Mouse (Mus musculus): ENCODE data around the gene Pxk. TPM values are rescaled to one million over a fixed set of nuclear protein-coding genes. Genes with fewer than 3 reads are reported as not detected.

Gene Pxk
- total and polyA plus RNA-seq, 3 experiments = 2.1 to 14.0 (median 5.3) TPM

DNA sequence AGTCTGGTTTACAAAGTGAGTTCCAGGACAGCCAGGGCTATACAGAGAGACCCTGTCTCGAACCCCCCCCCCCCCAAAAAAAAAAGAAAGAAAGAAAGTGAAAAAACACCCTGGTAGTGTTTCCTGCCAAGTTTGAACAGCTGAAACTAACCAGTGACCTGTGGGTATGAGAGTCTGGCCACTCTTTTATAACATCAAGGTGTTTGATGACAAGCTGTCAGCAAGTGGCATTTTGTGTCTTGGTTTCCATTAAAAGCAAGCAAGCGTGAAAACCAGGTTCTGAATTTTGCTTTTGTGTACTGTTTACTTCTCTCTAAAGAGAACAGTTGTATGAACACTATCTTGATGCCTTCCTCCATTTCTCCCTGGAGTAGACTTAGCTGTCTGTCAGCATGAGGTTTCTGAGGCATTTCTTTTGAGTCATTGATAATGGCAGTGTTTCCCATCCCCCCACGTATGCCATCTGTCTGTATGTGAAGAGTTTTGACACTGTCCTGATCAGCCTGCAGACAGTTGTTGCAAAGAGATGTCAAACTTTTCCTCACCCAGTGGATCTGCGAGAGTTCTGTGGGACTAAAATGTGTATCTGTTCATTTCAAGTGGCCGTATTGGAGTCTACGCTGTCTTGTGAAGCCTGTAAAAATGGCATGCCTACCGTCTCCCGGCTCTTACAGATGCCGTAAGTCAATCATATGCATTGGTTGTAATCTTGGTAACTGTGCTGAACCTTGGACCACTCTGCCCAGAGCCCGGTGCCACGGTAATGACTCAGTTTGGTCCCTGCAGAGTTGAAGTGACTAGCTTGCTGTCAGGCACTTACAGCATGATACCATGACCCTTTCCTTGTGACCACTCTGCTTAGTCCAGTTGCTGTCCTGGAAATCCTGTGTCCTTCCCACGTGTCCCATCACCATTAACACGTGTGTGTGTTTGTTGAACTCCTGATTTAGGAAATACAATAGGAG, 47.9 kb downstream of the Pxk start:
- no peaks in the 10 kb centered on the region for H3K9me3 ChIP-seq (replicated peaks)
- peaks cover 30% of the 10 kb centered on the region for H3K36me3 ChIP-seq (replicated peaks)
- no peaks in the 10 kb centered on the region for H3K4me1 ChIP-seq (ENCODE audit: insufficient read depth, low read depth, low read length)
- DNase-seq (ENCODE audit: low spot score) = no peak
- no peak overlapping the region for H3K4me3 ChIP-seq (ENCODE audit: low read depth, low read length)
- no peak for ATAC-seq (ENCODE audit: extremely low read depth, insufficient number of reproducible peaks, low FRiP score, poor library complexity, severe bottlenecking)
- TF ChIP-seq GATA1 (IDR thresholded peaks at IDR 0.05; ENCODE audit: borderline replicate concordance, low read length) (no peak), TAL1 (conservative IDR thresholded peaks at IDR 0.05; ENCODE audit: low read depth, low read length) (no peak), POLR2AphosphoS5 (IDR thresholded peaks at IDR 0.05; ENCODE audit: insufficient replicate concordance, low read depth, low read length) (no peak), CTCF (IDR thresholded peaks at IDR 0.05; ENCODE audit: low read depth, low read length) (no peak), GATA2 (IDR thresholded peaks at IDR 0.05; ENCODE audit: borderline replicate concordance, low read depth, low read length) (no peak)
- no peaks in the 10 kb centered on the region for H3K27me3 ChIP-seq (ENCODE audit: insufficient read depth, low read length)

DNA sequence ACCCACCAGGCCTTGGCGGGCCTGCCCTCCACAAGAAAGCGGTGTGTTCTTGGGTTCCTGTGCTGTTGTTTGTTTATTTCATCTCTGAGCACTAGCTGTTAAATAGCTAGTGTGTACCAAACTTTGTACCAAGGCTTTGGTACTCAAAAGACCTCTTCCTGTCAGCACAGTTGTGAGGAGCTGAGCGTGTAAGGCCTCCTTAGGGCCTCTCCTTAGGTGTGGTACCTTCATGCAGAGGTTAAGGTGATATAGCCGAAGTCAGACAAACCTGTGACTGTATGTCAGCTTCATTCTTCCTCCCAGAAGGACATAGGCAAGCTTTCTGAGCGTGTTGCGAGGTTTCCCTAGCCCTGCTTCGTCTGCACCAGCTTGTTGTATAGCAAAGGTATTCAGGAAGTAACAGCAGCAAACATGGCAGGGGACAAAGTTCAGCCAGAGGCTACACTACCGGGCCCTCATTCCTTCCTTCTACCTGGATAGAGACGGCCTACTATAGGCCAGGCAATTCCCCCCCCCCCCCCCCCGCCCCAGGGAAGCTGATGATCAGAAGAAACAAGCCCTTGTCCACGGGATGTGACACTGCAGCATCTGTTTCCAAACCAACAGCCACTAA, 48.7 kb downstream of the Pxk start:
- no peaks in the 10 kb centered on the region for H3K4me1 ChIP-seq (ENCODE audit: insufficient read depth, low read depth, low read length)
- H3K4me3 ChIP-seq (ENCODE audit: low read depth, low read length) = no peak overlapping the region
- H3K36me3 ChIP-seq (replicated peaks) = peaks cover 39% of the 10 kb centered on the region
- no peak for DNase-seq (ENCODE audit: low spot score)
- no peaks in the 10 kb centered on the region for H3K27me3 ChIP-seq (ENCODE audit: insufficient read depth, low read length)
- no peak for ATAC-seq (ENCODE audit: extremely low read depth, insufficient number of reproducible peaks, low FRiP score, poor library complexity, severe bottlenecking)
- no peak for TF ChIP-seq GATA2 (IDR thresholded peaks at IDR 0.05; ENCODE audit: borderline replicate concordance, low read depth, low read length)
- TF ChIP-seq TAL1 (conservative IDR thresholded peaks at IDR 0.05; ENCODE audit: low read depth, low read length) = no peak
- TF ChIP-seq CTCF (IDR thresholded peaks at IDR 0.05; ENCODE audit: low read depth, low read length) = no peak
- no peak for TF ChIP-seq GATA1 (IDR thresholded peaks at IDR 0.05; ENCODE audit: borderline replicate concordance, low read length)
- no peak for TF ChIP-seq POLR2AphosphoS5 (IDR thresholded peaks at IDR 0.05; ENCODE audit: insufficient replicate concordance, low read depth, low read length)
- H3K9me3 ChIP-seq (replicated peaks) = no peaks in the 10 kb centered on the region

DNA sequence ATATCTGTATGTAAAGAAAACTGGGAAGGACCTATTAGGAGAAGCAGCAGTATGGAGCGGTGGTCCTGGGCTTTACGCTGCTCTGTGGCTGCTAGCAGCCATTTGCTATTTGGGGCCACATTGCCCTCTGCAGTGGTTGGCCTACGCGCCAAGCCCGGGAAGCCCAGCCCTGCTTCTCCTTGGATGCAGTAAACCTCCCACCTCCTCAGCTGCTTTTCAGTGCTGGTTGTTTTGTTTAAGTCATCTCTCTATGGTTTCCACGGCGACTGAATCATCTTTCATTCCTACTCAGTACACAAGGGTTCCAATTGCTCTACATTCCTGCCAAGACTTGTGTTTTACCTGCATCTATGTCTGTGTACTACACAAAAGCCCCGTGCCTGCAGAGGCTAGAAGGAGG, 50.8 kb downstream of the Pxk start:
- DNase-seq (ENCODE audit: low spot score) = no peak
- no peaks in the 10 kb centered on the region for H3K27me3 ChIP-seq (ENCODE audit: insufficient read depth, low read length)
- no peak for ATAC-seq (ENCODE audit: extremely low read depth, insufficient number of reproducible peaks, low FRiP score, poor library complexity, severe bottlenecking)
- no peak overlapping the region for H3K4me3 ChIP-seq (ENCODE audit: low read depth, low read length)
- H3K9me3 ChIP-seq (replicated peaks) = no peaks in the 10 kb centered on the region
- H3K4me1 ChIP-seq (ENCODE audit: insufficient read depth, low read depth, low read length) = no peaks in the 10 kb centered on the region
- TF ChIP-seq GATA1 (IDR thresholded peaks at IDR 0.05; ENCODE audit: borderline replicate concordance, low read length) (no peak), GATA2 (IDR thresholded peaks at IDR 0.05; ENCODE audit: borderline replicate concordance, low read depth, low read length) (no peak), TAL1 (conservative IDR thresholded peaks at IDR 0.05; ENCODE audit: low read depth, low read length) (no peak), POLR2AphosphoS5 (IDR thresholded peaks at IDR 0.05; ENCODE audit: insufficient replicate concordance, low read depth, low read length) (no peak), CTCF (IDR thresholded peaks at IDR 0.05; ENCODE audit: low read depth, low read length) (no peak)
- H3K36me3 ChIP-seq (replicated peaks) = peaks cover 48% of the 10 kb centered on the region

DNA sequence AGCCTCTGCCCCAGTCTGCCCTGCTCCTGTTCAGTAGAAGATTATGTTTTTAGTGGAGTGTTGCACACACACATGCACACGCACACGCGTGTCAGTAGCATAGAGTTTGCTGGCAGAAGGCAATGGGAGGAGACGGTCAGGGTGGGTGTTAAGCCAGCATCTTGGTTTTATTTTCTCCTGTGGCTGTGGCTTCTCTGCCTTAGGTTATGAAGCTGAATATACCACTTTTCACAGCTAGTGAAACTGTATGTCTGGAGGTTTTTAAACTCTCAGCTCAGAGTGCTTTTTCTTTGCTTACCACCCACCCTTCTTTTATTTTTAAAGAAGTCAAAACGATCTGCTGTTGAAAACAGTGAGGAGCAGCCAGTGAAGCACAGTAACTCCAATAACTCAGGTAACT, 53.7 kb downstream of the Pxk start:
- Histone ChIP-seq H3K4me3 (ENCODE audit: low read depth, low read length) (no peak overlapping the region), H3K4me1 (ENCODE audit: insufficient read depth, low read depth, low read length) (no peaks in the 10 kb centered on the region), H3K36me3 (replicated peaks) (peaks cover 29% of the 10 kb centered on the region), H3K9me3 (replicated peaks) (no peaks in the 10 kb centered on the region), H3K27me3 (ENCODE audit: insufficient read depth, low read length) (no peaks in the 10 kb centered on the region)
- DNase-seq (ENCODE audit: low spot score) (no peak), ATAC-seq (ENCODE audit: extremely low read depth, insufficient number of reproducible peaks, low FRiP score, poor library complexity, severe bottlenecking) (no peak)
- no peak for TF ChIP-seq GATA2 (IDR thresholded peaks at IDR 0.05; ENCODE audit: borderline replicate concordance, low read depth, low read length)
- no peak for TF ChIP-seq CTCF (IDR thresholded peaks at IDR 0.05; ENCODE audit: low read depth, low read length)
- TF ChIP-seq POLR2AphosphoS5 (IDR thresholded peaks at IDR 0.05; ENCODE audit: insufficient replicate concordance, low read depth, low read length) = no peak
- TF ChIP-seq GATA1 (IDR thresholded peaks at IDR 0.05; ENCODE audit: borderline replicate concordance, low read length) = no peak

DNA sequence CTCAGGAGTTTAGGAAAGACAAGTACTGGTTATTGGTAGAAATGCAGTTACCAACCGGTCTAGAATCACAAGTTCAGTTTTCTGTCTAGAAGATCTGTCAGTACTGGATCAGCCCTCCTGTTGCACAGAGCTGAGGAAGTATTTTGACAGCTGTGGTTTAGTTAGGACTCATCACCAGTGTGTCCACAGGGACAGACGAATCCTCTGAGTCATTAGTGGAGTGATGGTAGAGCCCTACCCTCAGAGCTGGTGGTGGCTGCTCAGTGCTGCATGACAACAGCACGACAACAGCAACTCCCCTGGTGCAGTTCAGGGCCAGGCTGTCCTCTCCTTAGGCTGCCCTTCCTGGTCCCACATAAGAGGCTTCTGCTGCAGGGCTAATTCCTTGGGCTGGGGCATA, 56.1 kb downstream of the Pxk start:
- DNase-seq (ENCODE audit: low spot score) (no peak), ATAC-seq (ENCODE audit: extremely low read depth, insufficient number of reproducible peaks, low FRiP score, poor library complexity, severe bottlenecking) (no peak)
- Histone ChIP-seq H3K27me3 (ENCODE audit: insufficient read depth, low read length) (no peaks in the 10 kb centered on the region), H3K4me1 (ENCODE audit: insufficient read depth, low read depth, low read length) (no peaks in the 10 kb centered on the region), H3K4me3 (ENCODE audit: low read depth, low read length) (no peak overlapping the region), H3K36me3 (replicated peaks) (peaks cover 22% of the 10 kb centered on the region), H3K9me3 (replicated peaks) (no peaks in the 10 kb centered on the region)
- TF ChIP-seq GATA1 (IDR thresholded peaks at IDR 0.05; ENCODE audit: borderline replicate concordance, low read length) (no peak), GATA2 (IDR thresholded peaks at IDR 0.05; ENCODE audit: borderline replicate concordance, low read depth, low read length) (no peak), TAL1 (conservative IDR thresholded peaks at IDR 0.05; ENCODE audit: low read depth, low read length) (no peak), CTCF (IDR thresholded peaks at IDR 0.05; ENCODE audit: low read depth, low read length) (no peak), POLR2AphosphoS5 (IDR thresholded peaks at IDR 0.05; ENCODE audit: insufficient replicate concordance, low read depth, low read length) (no peak)

DNA sequence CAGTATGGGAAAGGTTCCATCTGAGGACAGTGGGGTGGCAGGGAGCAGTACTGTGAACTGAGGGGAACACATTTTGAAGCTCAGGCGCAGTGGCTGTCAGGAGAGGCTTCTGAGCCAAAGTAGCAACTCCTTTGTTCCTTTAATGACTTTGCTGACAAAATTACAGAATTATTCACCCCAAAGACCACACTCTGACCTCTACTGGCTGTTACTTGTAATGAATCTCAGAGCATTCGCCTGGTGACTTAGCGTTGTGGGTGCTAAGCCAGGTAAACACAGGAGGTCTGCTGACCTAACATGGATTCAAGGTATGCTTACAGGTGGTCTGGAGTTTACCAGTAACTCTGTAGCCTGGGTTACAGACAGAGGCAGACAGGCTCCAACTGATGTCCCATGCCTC, 58.9 kb downstream of the Pxk start:
- Histone ChIP-seq H3K36me3 (replicated peaks) (peaks cover 24% of the 10 kb centered on the region), H3K4me3 (ENCODE audit: low read depth, low read length) (no peak overlapping the region), H3K9me3 (replicated peaks) (no peaks in the 10 kb centered on the region), H3K27me3 (ENCODE audit: insufficient read depth, low read length) (no peaks in the 10 kb centered on the region), H3K4me1 (ENCODE audit: insufficient read depth, low read depth, low read length) (no peaks in the 10 kb centered on the region)
- no peak for TF ChIP-seq CTCF (IDR thresholded peaks at IDR 0.05; ENCODE audit: low read depth, low read length)
- TF ChIP-seq POLR2AphosphoS5 (IDR thresholded peaks at IDR 0.05; ENCODE audit: insufficient replicate concordance, low read depth, low read length) = no peak
- no peak for TF ChIP-seq GATA1 (IDR thresholded peaks at IDR 0.05; ENCODE audit: borderline replicate concordance, low read length)
- TF ChIP-seq TAL1 (conservative IDR thresholded peaks at IDR 0.05; ENCODE audit: low read depth, low read length) = no peak
- no peak for TF ChIP-seq GATA2 (IDR thresholded peaks at IDR 0.05; ENCODE audit: borderline replicate concordance, low read depth, low read length)
- DNase-seq (ENCODE audit: low spot score) (no peak), ATAC-seq (ENCODE audit: extremely low read depth, insufficient number of reproducible peaks, low FRiP score, poor library complexity, severe bottlenecking) (peak; percentile 40; the same call in 1 of the 2 replicates)

All from G1E (cell line).